Mouse (Mus musculus) liver, adult 2 months (tissue): ENCODE results near the gene Lclat1.

Experiments
- CTCF ChIP-seq: fragments of 200-500 bp; IDR thresholded peaks from 2 replicates; pipeline ENCODE4 v1.5.1; 2011; ENCODE audit warnings: low read depth, low read length, control low read depth
- POLR2A ChIP-seq: fragments of 200-500 bp; IDR thresholded peaks from 2 replicates; pipeline ENCODE4 v1.6.1; 2011; ENCODE audit warnings: low read length, control low read depth; ENCODE audit not compliant: insufficient read depth; ENCODE audit errors: extremely low read depth

- TF ChIP-seq POLR2A (no peak), CTCF (no peak)
These were observed 34.7 kb downstream of the Lclat1 start for GRCm38 (mm10) chr17:73142445-73142844.
